Mouse (Mus musculus): ENCODE data around the gene Rfc1. TPM values are rescaled to one million over a fixed set of nuclear protein-coding genes. Genes with fewer than 3 reads are reported as not detected.
A peak's percentile ranks its signal among the peaks of the same experiment; 100 is the strongest.

Rfc1 gene
- 33.4 and 37.4 TPM in 2 replicates for polyA plus RNA-seq (2014; fragmentation: Nextera tagmentation; extraction: Ambion mirVana)

DNA sequence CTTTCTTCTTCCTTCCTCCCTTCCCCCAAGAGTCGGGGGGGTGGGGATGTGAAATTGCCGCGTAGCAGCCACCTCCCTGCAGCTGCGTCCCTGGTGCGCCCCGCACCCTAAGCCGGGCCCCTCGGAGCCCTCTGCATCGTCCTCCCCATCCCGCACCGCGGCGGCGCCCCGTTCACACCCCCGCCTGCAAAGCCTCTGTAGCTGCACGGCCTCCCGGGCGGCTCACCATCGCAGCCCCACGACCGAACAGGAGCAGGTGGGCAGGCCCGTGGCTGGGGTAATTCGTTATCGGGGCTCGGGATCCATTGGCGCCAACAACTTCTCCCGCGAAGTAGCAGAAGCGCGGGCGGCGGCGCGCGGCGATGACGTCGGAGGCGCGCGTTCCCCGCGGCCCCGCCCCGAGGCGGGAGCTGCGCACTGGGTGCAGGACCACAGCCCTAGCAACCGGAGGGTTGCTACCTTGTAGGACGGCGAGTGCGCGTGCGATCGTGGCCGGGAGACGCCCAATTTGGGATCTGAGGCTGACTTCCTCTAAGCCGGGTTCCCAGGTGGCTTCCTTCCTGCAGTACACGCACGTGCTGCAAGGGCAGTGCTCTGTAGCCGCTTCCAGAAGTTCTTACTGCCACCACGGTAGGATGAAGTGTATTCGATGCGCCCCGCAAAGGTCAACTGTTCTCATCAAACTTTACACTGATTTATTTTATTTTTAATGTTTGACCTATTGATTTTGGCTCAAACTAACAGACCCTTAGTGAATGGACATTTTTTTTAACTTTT is at the start of gene Rfc1:
Gene Rfc1, minus strand, starts transcription at position 373 of the 777 bp plus-strand sequence.
- no peaks in the 10 kb centered on the region for H3K9me3 ChIP-seq (ENCODE audit: control insufficient read depth, low read length)

GRCm38 (mm10) chr5:65374746-65375145 is 39.3 kb upstream of the Rfc1 start:
- H3K4me2 ChIP-seq (replicated peaks): no peak overlapping the region

More for the DNA sequence above, at the start of gene Rfc1:
- no peaks in the 10 kb centered on the region for H3K36me3 ChIP-seq (replicated peaks; ENCODE audit: control insufficient read depth, insufficient read depth)
- no peaks in the 10 kb centered on the region for H3K27me3 ChIP-seq (ENCODE audit: control insufficient read depth, insufficient read depth, low read length)
- H3K27ac ChIP-seq: peak within 1 kb of the TSS; percentile 45
- DNase-seq (ENCODE audit: low spot score): peak; percentile 90
- H3K4me1 ChIP-seq (replicated peaks; ENCODE audit: control insufficient read depth, insufficient read depth, low read length): peaks cover 9% of the 10 kb centered on the region; the same call in 1 of the 2 replicates
- H3K4me2 ChIP-seq (replicated peaks): peak within 1 kb of the TSS; percentile 73
- H3K4me3 ChIP-seq (replicated peaks; ENCODE audit: low read length): peak within 1 kb of the TSS; percentile 88
- ATAC-seq (ENCODE audit: low FRiP score): peak; percentile 97
- peak within 1 kb of the TSS; percentile 73 for H3K9ac ChIP-seq
- WGBS: under 1% methylated on average over 65 of the region's 65 CpGs

DNA sequence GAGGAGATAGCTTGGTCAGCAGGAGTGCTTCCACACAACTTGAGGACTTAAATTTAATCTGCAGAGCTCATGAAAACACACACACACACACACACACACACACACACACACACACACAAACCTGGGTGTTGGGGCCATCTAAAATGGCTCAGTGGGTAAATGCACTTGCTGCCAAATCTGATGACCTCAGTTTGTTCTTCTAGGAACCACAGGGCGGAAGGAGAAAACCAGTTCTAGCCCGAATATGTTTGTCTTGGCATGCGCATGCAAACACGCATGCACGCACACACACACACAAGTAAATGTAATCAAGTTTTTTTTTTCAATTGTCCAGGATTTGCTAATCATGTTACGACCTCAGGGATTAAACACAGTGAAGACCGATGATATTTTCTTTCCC is 36.1 kb upstream of the Rfc1 start:
- Histone ChIP-seq H3K4me1 (replicated peaks; ENCODE audit: control insufficient read depth, insufficient read depth, low read length) (no peaks in the 10 kb centered on the region), H3K27me3 (ENCODE audit: control insufficient read depth, insufficient read depth, low read length) (no peaks in the 10 kb centered on the region), H3K9me3 (ENCODE audit: control insufficient read depth, low read length) (no peaks in the 10 kb centered on the region), H3K4me2 (replicated peaks) (no peak overlapping the region), H3K4me3 (replicated peaks; ENCODE audit: low read length) (no peak overlapping the region), H3K9ac (no peak overlapping the region), H3K36me3 (replicated peaks; ENCODE audit: control insufficient read depth, insufficient read depth) (no peaks in the 10 kb centered on the region), H3K27ac (no peak overlapping the region)
- WGBS: 94% methylated on average over 7 of the region's 7 CpGs
- DNase-seq (ENCODE audit: low spot score): no peak
- no peak for ATAC-seq (ENCODE audit: low FRiP score)

More at GRCm38 (mm10) chr5:65374746-65375145, 39.3 kb upstream of the Rfc1 start:
- Histone ChIP-seq H3K36me3 (replicated peaks; ENCODE audit: control insufficient read depth, insufficient read depth) (no peaks in the 10 kb centered on the region), H3K9ac (no peak overlapping the region), H3K27me3 (ENCODE audit: control insufficient read depth, insufficient read depth, low read length) (no peaks in the 10 kb centered on the region), H3K4me1 (replicated peaks; ENCODE audit: control insufficient read depth, insufficient read depth, low read length) (no peaks in the 10 kb centered on the region), H3K9me3 (ENCODE audit: control insufficient read depth, low read length) (no peaks in the 10 kb centered on the region), H3K4me3 (replicated peaks; ENCODE audit: low read length) (no peak overlapping the region), H3K27ac (no peak overlapping the region)
- WGBS: 82% methylated on average over 7 of the region's 7 CpGs
- no peak for DNase-seq (ENCODE audit: low spot score)
- no peak for ATAC-seq (ENCODE audit: low FRiP score)

- no peak for DNase-seq (ENCODE audit: low spot score)
- Histone ChIP-seq H3K4me1 (replicated peaks; ENCODE audit: control insufficient read depth, insufficient read depth, low read length) (no peaks in the 10 kb centered on the region), H3K4me2 (replicated peaks) (no peak overlapping the region), H3K36me3 (replicated peaks; ENCODE audit: control insufficient read depth, insufficient read depth) (no peaks in the 10 kb centered on the region), H3K4me3 (replicated peaks; ENCODE audit: low read length) (no peak overlapping the region), H3K9ac (no peak overlapping the region), H3K9me3 (ENCODE audit: control insufficient read depth, low read length) (no peaks in the 10 kb centered on the region), H3K27ac (no peak overlapping the region), H3K27me3 (ENCODE audit: control insufficient read depth, insufficient read depth, low read length) (no peaks in the 10 kb centered on the region)
- ATAC-seq (ENCODE audit: low FRiP score): no peak
- 93% methylated on average over 11 of the region's 11 CpGs for WGBS
Observed at GRCm38 (mm10) chr5:65367837-65368236, 32.4 kb upstream of the Rfc1 start.

DNA sequence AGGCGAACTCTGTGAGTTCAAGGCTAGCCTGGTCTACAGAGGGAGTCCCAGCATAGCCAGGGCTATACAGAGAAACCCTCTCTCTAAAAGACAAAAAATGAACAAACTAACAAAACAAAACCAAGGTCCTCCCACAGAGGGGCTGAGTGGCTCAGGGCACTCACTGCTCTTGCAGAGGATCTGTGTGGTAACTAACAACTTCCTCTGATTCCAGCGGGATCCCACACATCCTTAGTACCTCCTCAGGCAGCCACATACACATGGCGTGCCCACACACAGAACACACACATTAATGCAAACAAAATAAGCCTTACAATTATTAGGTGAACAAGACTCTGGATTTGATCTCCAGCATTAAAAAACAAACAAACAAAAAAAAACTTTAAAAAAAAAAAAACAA is 22.3 kb upstream of the Rfc1 start:
- Histone ChIP-seq H3K36me3 (replicated peaks; ENCODE audit: control insufficient read depth, insufficient read depth) (no peaks in the 10 kb centered on the region), H3K9ac (no peak overlapping the region), H3K27me3 (ENCODE audit: control insufficient read depth, insufficient read depth, low read length) (no peaks in the 10 kb centered on the region), H3K9me3 (ENCODE audit: control insufficient read depth, low read length) (no peaks in the 10 kb centered on the region), H3K27ac (no peak overlapping the region), H3K4me2 (replicated peaks) (no peak overlapping the region), H3K4me3 (replicated peaks; ENCODE audit: low read length) (no peak overlapping the region), H3K4me1 (replicated peaks; ENCODE audit: control insufficient read depth, insufficient read depth, low read length) (no peaks in the 10 kb centered on the region)
- DNase-seq (ENCODE audit: low spot score): no peak
- ATAC-seq (ENCODE audit: low FRiP score): no peak
- 91% methylated on average over 3 of the region's 3 CpGs for WGBS

- Histone ChIP-seq H3K27me3 (ENCODE audit: control insufficient read depth, insufficient read depth, low read length) (no peaks in the 10 kb centered on the region), H3K4me1 (replicated peaks; ENCODE audit: control insufficient read depth, insufficient read depth, low read length) (no peaks in the 10 kb centered on the region), H3K36me3 (replicated peaks; ENCODE audit: control insufficient read depth, insufficient read depth) (no peaks in the 10 kb centered on the region), H3K9ac (no peak overlapping the region), H3K9me3 (ENCODE audit: control insufficient read depth, low read length) (no peaks in the 10 kb centered on the region), H3K4me2 (replicated peaks) (no peak overlapping the region), H3K4me3 (replicated peaks; ENCODE audit: low read length) (no peak overlapping the region), H3K27ac (no peak overlapping the region)
- 86% methylated on average over 6 of the region's 6 CpGs for WGBS
- no peak for DNase-seq (ENCODE audit: low spot score)
- ATAC-seq (ENCODE audit: low FRiP score): no peak
Observed at GRCm38 (mm10) chr5:65356851-65357250, 21.4 kb upstream of the Rfc1 start.

GRCm38 (mm10) chr5:65354985-65355384 is 19.5 kb upstream of the Rfc1 start:
- no peak overlapping the region for H3K27ac ChIP-seq
- H3K4me1 ChIP-seq (replicated peaks; ENCODE audit: control insufficient read depth, insufficient read depth, low read length): no peaks in the 10 kb centered on the region
- H3K27me3 ChIP-seq (ENCODE audit: control insufficient read depth, insufficient read depth, low read length): no peaks in the 10 kb centered on the region
- DNase-seq (ENCODE audit: low spot score) (no peak), ATAC-seq (ENCODE audit: low FRiP score) (no peak)
- no peak overlapping the region for H3K4me2 ChIP-seq (replicated peaks)
- H3K9me3 ChIP-seq (ENCODE audit: control insufficient read depth, low read length): no peaks in the 10 kb centered on the region
- H3K36me3 ChIP-seq (replicated peaks; ENCODE audit: control insufficient read depth, insufficient read depth): no peaks in the 10 kb centered on the region
- H3K9ac ChIP-seq: no peak overlapping the region
- WGBS: 82% methylated on average over 5 of the region's 5 CpGs
- H3K4me3 ChIP-seq (replicated peaks; ENCODE audit: low read length): no peak overlapping the region

GRCm38 (mm10) chr5:65354097-65354496 is 18.6 kb upstream of the Rfc1 start:
- H3K9ac ChIP-seq: no peak overlapping the region
- H3K27me3 ChIP-seq (ENCODE audit: control insufficient read depth, insufficient read depth, low read length): no peaks in the 10 kb centered on the region
- no peak overlapping the region for H3K4me2 ChIP-seq (replicated peaks)
- no peaks in the 10 kb centered on the region for H3K4me1 ChIP-seq (replicated peaks; ENCODE audit: control insufficient read depth, insufficient read depth, low read length)
- no peak overlapping the region for H3K27ac ChIP-seq
- H3K9me3 ChIP-seq (ENCODE audit: control insufficient read depth, low read length): no peaks in the 10 kb centered on the region
- H3K36me3 ChIP-seq (replicated peaks; ENCODE audit: control insufficient read depth, insufficient read depth): no peaks in the 10 kb centered on the region
- 97% methylated on average over 3 of the region's 3 CpGs for WGBS
- ATAC-seq (ENCODE audit: low FRiP score) (no peak), DNase-seq (ENCODE audit: low spot score) (no peak)
- no peak overlapping the region for H3K4me3 ChIP-seq (replicated peaks; ENCODE audit: low read length)

GRCm38 (mm10) chr5:65350508-65350907 is 15.0 kb upstream of the Rfc1 start:
- H3K27ac ChIP-seq: no peak overlapping the region
- no peaks in the 10 kb centered on the region for H3K27me3 ChIP-seq (ENCODE audit: control insufficient read depth, insufficient read depth, low read length)
- H3K36me3 ChIP-seq (replicated peaks; ENCODE audit: control insufficient read depth, insufficient read depth): no peaks in the 10 kb centered on the region
- DNase-seq (ENCODE audit: low spot score) (no peak), ATAC-seq (ENCODE audit: low FRiP score) (no peak)
- no peaks in the 10 kb centered on the region for H3K9me3 ChIP-seq (ENCODE audit: control insufficient read depth, low read length)
- 61% methylated on average over 10 of the region's 10 CpGs for WGBS
- H3K4me2 ChIP-seq (replicated peaks): no peak overlapping the region
- H3K9ac ChIP-seq: no peak overlapping the region
- H3K4me3 ChIP-seq (replicated peaks; ENCODE audit: low read length): no peak overlapping the region
- H3K4me1 ChIP-seq (replicated peaks; ENCODE audit: control insufficient read depth, insufficient read depth, low read length): 0 out of 2 replicates have a peak, but pooled peaks cover 8% of the 10 kb centered on the region
